Mouse (Mus musculus): ENCODE measurements around the gene Ripply2.

DNA sequence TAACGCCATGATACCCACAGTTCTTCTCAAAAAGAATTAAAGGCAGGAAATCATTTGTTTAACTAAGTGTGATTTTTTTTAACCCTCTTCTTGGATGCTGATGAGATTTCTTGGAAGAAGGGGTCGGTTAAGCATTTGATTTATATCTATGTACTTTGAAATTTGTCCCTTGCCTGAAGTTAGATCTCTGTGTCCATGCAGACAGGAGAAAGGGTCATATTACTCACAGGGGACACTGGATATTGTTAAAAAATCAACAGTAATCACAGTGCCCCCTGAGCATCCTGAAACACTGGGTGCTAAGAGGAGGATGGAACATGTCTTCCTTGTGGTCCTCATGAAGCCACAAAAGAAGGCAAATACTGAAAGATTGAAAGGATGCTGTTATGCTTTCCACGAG lies 30.8 kb upstream of the Ripply2 start:
- no peak for TF ChIP-seq CTCF (IDR thresholded peaks at IDR 0.05; ENCODE audit: control insufficient read depth, insufficient read depth, insufficient read length)
- TF ChIP-seq FOSL1 (IDR thresholded peaks at IDR 0.05; ENCODE audit: insufficient read depth, low read length, poor library complexity, severe bottlenecking), result no peak
